Mouse (Mus musculus) left cerebral cortex, adult 8-10 months (tissue): ENCODE data around the gene Il17rb. TPM values are rescaled to one million over a fixed set of nuclear protein-coding genes. Genes with fewer than 3 reads are reported as not detected.

Experiments used
- DNase-seq, 2 experiments: peaks; one replicate each; pipeline ENCODE4 v3.0.0; 2022; ENCODE audit warnings: low spot score in 2 of 2
- total RNA-seq, 4 experiments: library from RNA; stranded (reverse); gene quantifications; 2 replicates each; pipeline ENCODE4 v1.2.4; 2022

Il17rb gene
- total RNA-seq: 1 to 10 TPM; 1.3 to 1.9 (median 1.6) TPM

GRCm38 (mm10) chr14:30008733-30009575 is at the start of gene Il17rb, which contains the start of gene Chdh:
Il17rb (minus strand) TSS chr14:30008896.
Chdh (plus strand) TSS chr14:30009023.
- DNase-seq: no peak

- DNase-seq: no peak
Observed at GRCm38 (mm10) chr14:30056031-30056766, 47.5 kb upstream of the Il17rb start.

- no peak for DNase-seq
Observed at GRCm38 (mm10) chr14:30054922-30055321, 46.2 kb upstream of the Il17rb start.

GRCm38 (mm10) chr14:30050280-30050679 is 41.6 kb upstream of the Il17rb start:
- no peak for DNase-seq

GRCm38 (mm10) chr14:30048049-30048448 is 39.4 kb upstream of the Il17rb start:
- DNase-seq: no peak

GRCm38 (mm10) chr14:30046976-30047375 is 38.3 kb upstream of the Il17rb start:
- DNase-seq: no peak

- DNase-seq: no peak
Observed at GRCm38 (mm10) chr14:30045704-30046220, 37.1 kb upstream of the Il17rb start.

GRCm38 (mm10) chr14:30045239-30045638 is 36.5 kb upstream of the Il17rb start:
- DNase-seq: no peak

GRCm38 (mm10) chr14:30043356-30043940 is 34.8 kb upstream of the Il17rb start:
- DNase-seq: no peak

- DNase-seq: no peak
Observed at GRCm38 (mm10) chr14:30041836-30042235, 33.1 kb upstream of the Il17rb start.

GRCm38 (mm10) chr14:30039413-30039812 is 30.7 kb upstream of the Il17rb start:
- DNase-seq: no peak

- no peak for DNase-seq
Observed at GRCm38 (mm10) chr14:30038431-30038830, 29.7 kb upstream of the Il17rb start.

- no peak for DNase-seq
Observed at GRCm38 (mm10) chr14:30033405-30033804, 24.7 kb upstream of the Il17rb start.

GRCm38 (mm10) chr14:30027378-30027777 is 18.7 kb upstream of the Il17rb start:
- DNase-seq: no peak

GRCm38 (mm10) chr14:30024387-30024786 is 15.7 kb upstream of the Il17rb start:
- no peak for DNase-seq

GRCm38 (mm10) chr14:30022471-30022870 is 13.8 kb upstream of the Il17rb start:
- no peak for DNase-seq

GRCm38 (mm10) chr14:30019792-30020575 is 11.3 kb upstream of the Il17rb start:
- no peak for DNase-seq

- DNase-seq: no peak
Observed at GRCm38 (mm10) chr14:30019375-30019774, 10.7 kb upstream of the Il17rb start.

GRCm38 (mm10) chr14:30018846-30019245 is 10.2 kb upstream of the Il17rb start:
- no peak for DNase-seq

- DNase-seq: no peak
Observed at GRCm38 (mm10) chr14:30018463-30018801, 9.7 kb upstream of the Il17rb start.

GRCm38 (mm10) chr14:30017794-30018462 is 9.2 kb upstream of the Il17rb start:
- DNase-seq: no peak
